Mouse (Mus musculus) CH12.LX (cell line): Measurements from ENCODE around the gene Osbpl6. TPM values are rescaled to one million over a fixed set of nuclear protein-coding genes. Genes with fewer than 3 reads are reported as not detected.
A peak's percentile ranks its signal among the peaks of the same experiment; 100 is the strongest.

Experiments
- DNase-seq: peaks from one replicate; pipeline ENCODE4 v3.0.0-alpha.2; 2013; ENCODE audit errors: extremely low read depth
- H3K27ac ChIP-seq: 2 replicates; pipeline ENCODE4 v1.5.1; 2012; ENCODE audit warnings: low read depth, mild to moderate bottlenecking, control low read depth, moderate library complexity; ENCODE audit not compliant: insufficient read depth
- H3K27me3 ChIP-seq: replicated peaks from 2 replicates; pipeline ENCODE3; 2012; ENCODE audit warnings: inconsistent platforms
- H3K36me3 ChIP-seq, 2 experiments: replicated peaks in 1 of 2; 2 replicates each; pipeline versions ENCODE3 to v1.6.1; 2012; ENCODE audit warnings: inconsistent platforms in 1 of 2, low read length in 1 of 2, mild to moderate bottlenecking in 1 of 2, mixed read lengths in 1 of 2, moderate library complexity in 1 of 2; ENCODE audit not compliant: control insufficient read depth in 1 of 2, insufficient read depth in 1 of 2
- H3K4me1 ChIP-seq, 2 experiments: 2 replicates each; pipeline ENCODE4 v1.6.1; 2012; ENCODE audit warnings: inconsistent platforms in 1 of 2, moderate library complexity in 1 of 2; ENCODE audit not compliant: insufficient read depth in 2 of 2, control insufficient read depth in 1 of 2
- H3K4me2 ChIP-seq: 2 replicates; pipeline ENCODE4 v1.6.1; 2012; ENCODE audit warnings: low read depth, mild to moderate bottlenecking, control low read depth; ENCODE audit not compliant: poor library complexity, insufficient read depth, severe bottlenecking
- H3K4me3 ChIP-seq, 3 experiments: fragments of 150-350 bp in 1 of 3; sonication (generic) in 1 of 3; replicated peaks in 1 of 3; 2 replicates each; pipeline versions ENCODE3 to v1.5.1; 2011 to 2012; ENCODE audit warnings: low read depth in 2 of 3, low read length in 2 of 3, mild to moderate bottlenecking in 2 of 3, moderate library complexity in 2 of 3, control low read depth in 1 of 3, improper control_type of control experiment in 1 of 3, inconsistent platforms in 1 of 3, mixed read lengths in 1 of 3; ENCODE audit not compliant: poor library complexity in 1 of 3
- H3K79me2 ChIP-seq: replicated peaks from 2 replicates; pipeline ENCODE4 v1.6.1; 2012; ENCODE audit warnings: mild to moderate bottlenecking, moderate library complexity; ENCODE audit not compliant: control insufficient read depth, poor library complexity, insufficient read depth, severe bottlenecking; ENCODE audit errors: extremely low read depth
- H3K9ac ChIP-seq: 2 replicates; pipeline ENCODE4 v1.6.1; 2012; ENCODE audit warnings: low read depth, mild to moderate bottlenecking, control low read depth, moderate library complexity; ENCODE audit not compliant: insufficient read depth
- H3K9me3 ChIP-seq: replicated peaks from 2 replicates; pipeline ENCODE3; 2012; ENCODE audit warnings: low read length, inconsistent platforms, mixed read lengths
- BHLHE40 ChIP-seq: IDR thresholded peaks from 2 replicates; pipeline ENCODE4 v1.6.1; 2011; ENCODE audit warnings: mild to moderate bottlenecking, low read depth, low read length, improper control_type of control experiment
- CTCF ChIP-seq, 2 experiments: IDR thresholded peaks in 1 of 2; conservative IDR thresholded peaks in 1 of 2; 2 replicates each; pipeline ENCODE4 v1.5.1; 2011 to 2012; ENCODE audit warnings: low read depth in 2 of 2, low read length in 2 of 2, improper control_type of control experiment in 1 of 2, inconsistent platforms in 1 of 2, mild to moderate bottlenecking in 1 of 2, moderate library complexity in 1 of 2
- JUND ChIP-seq: conservative IDR thresholded peaks from 2 replicates; pipeline ENCODE4 v1.6.1; 2011; ENCODE audit warnings: low read depth, low read length, improper control_type of control experiment
- MEF2A ChIP-seq: IDR thresholded peaks from 2 replicates; pipeline ENCODE4 v1.6.1; 2014; ENCODE audit warnings: low read depth, mild to moderate bottlenecking, inconsistent platforms, low read length, improper control_type of control experiment, borderline replicate concordance
- MYC ChIP-seq: IDR thresholded peaks from 2 replicates; pipeline ENCODE4 v1.6.1; 2011; ENCODE audit warnings: low read depth, mild to moderate bottlenecking, improper control_type of control experiment, low read length
- POLR2AphosphoS2 ChIP-seq: IDR thresholded peaks from 2 replicates; pipeline ENCODE4 v1.6.1; 2011; ENCODE audit warnings: low read depth, low read length, improper control_type of control experiment
- RAD21 ChIP-seq: IDR thresholded peaks from 2 replicates; pipeline ENCODE4 v1.6.1; 2011; ENCODE audit warnings: low read depth, mild to moderate bottlenecking, low read length, improper control_type of control experiment, moderate library complexity
- RCOR1 ChIP-seq: conservative IDR thresholded peaks from 2 replicates; pipeline ENCODE4 v1.6.1; 2012; ENCODE audit warnings: low read depth, mild to moderate bottlenecking, inconsistent platforms, low read length, improper control_type of control experiment
- SMC3 ChIP-seq: IDR thresholded peaks from 2 replicates; pipeline ENCODE4 v1.6.1; 2011; ENCODE audit warnings: low read depth, low read length, improper control_type of control experiment
- ZC3H11A ChIP-seq: IDR thresholded peaks from 2 replicates; pipeline ENCODE4 v1.6.1; 2012; ENCODE audit warnings: low read depth, mild to moderate bottlenecking, inconsistent platforms, low read length, improper control_type of control experiment
- ZKSCAN1 ChIP-seq: IDR thresholded peaks from 2 replicates; pipeline ENCODE4 v1.6.1; 2012; ENCODE audit warnings: low read depth, inconsistent platforms, low read length, improper control_type of control experiment, borderline replicate concordance
- ZNF384 ChIP-seq: IDR thresholded peaks from 2 replicates; pipeline ENCODE4 v1.6.1; 2012; ENCODE audit warnings: low read depth, low read length, improper control_type of control experiment, inconsistent platforms
- dilution Hi-C: fragments of 300-500 bp; cut with MboI; formaldehyde crosslinking; loops from 2 replicates; pipeline ENCODE4 v1.14.3; 2020; ENCODE audit warnings: low sequenced_read_pairs; ENCODE audit not compliant: extremely low pct_unique_long_range_greater_than_20kb, extremely low pct_ligation_motif_present
- in situ Hi-C: fragments of 300-500 bp; cut with MboI; formaldehyde crosslinking; loops from 3 replicates; pipeline ENCODE4 v1.14.3; 2019; ENCODE audit warnings: low sequenced_read_pairs, low pct_ligation_motif_present, low pct_unique_long_range_greater_than_20kb, mixed read lengths
- polyA plus RNA-seq: library from polyadenylated mRNA; unstranded; fragments of >175 nt; gene quantifications from 2 replicates; pipeline ENCODE4 v1.2.1, GENCODE M21; 2012; ENCODE audit warnings: low read depth; ENCODE audit not compliant: insufficient read length
- total RNA-seq, 2 experiments: library from RNA; depleted of rRNA; stranded (reverse); fragments of 300-350 nt in 1 of 2; fragments of >200 nt in 1 of 2; gene quantifications; 2 replicates each; pipeline ENCODE4 v1.2.3; 2012 to 2014

Osbpl6 gene
- total and polyA plus RNA-seq, 3 experiments = 0.19 to 0.60 (median 0.38) TPM

DNA sequence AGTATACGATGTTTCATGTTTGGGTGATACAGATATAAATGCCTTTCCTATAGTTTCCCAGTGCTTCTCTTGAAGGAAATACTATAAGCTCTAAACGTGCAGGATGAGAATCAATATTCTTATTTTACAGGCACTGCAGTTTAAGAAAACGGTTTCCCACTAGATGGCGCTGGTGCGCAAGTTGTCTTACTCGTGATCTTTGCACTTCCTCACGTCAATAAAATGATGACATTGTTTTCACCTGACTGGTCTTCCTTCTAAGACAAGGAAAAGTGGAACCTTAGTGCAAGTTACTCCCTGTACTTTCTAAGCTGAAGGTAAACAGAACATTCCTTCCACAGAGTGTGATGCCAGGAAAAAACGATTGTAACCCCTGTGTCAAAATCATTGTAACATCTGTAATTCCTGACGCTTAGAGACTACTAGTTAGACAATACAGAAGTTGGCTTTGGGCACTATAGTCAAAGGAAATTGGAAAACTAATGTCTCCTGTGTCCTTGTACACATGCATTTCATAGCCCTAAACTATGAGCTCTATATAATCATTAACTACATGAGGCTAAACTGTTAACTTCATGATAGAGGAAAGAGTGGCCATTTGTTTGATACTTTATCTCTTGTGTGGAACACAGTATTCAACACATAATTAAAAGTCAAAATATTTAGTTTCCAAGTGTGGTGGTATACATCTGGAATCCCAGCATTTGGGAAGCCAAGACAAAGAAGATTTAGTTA, 39.0 kb upstream of the Osbpl6 start:
- dilution Hi-C loops = no loop called here
- peaks cover 25% of the 10 kb centered on the region for H3K79me2 ChIP-seq
- H3K4me3 ChIP-seq = no peak overlapping the region
- H3K9ac ChIP-seq = no peak overlapping the region
- peak overlapping the region; percentile 45; the same call in 1 of the 2 replicates for H3K4me2 ChIP-seq
- H3K9me3 ChIP-seq = no peaks in the 10 kb centered on the region
- H3K4me1 ChIP-seq = peaks cover 2 to 27% of the 10 kb centered on the region in 2 experiments; a peak in 2 of 4 replicates
- TF ChIP-seq SMC3 = peak; percentile 72
- TF ChIP-seq POLR2AphosphoS2 = no peak
- TF ChIP-seq ZKSCAN1 = no peak
- 0 out of 2 replicates have a peak, but pooled peaks have one; percentile 12 for TF ChIP-seq JUND
- no peak for TF ChIP-seq MEF2A
- no peak for TF ChIP-seq ZNF384
- TF ChIP-seq RAD21 = peak; percentile 86
- peak; percentile 80 to 91 for TF ChIP-seq CTCF (conservative IDR thresholded peaks at IDR 0.05 in 1 of 2, IDR thresholded peaks at IDR 0.05 in 1 of 2; ENCODE audit: low read depth in 2 of 2, low read length in 2 of 2)
- TF ChIP-seq ZC3H11A = no peak
- no peak for TF ChIP-seq MYC
- peak; percentile 59; the same call in 1 of the 2 replicates for TF ChIP-seq BHLHE40
- H3K27ac ChIP-seq = no peak overlapping the region
- no peaks in the 10 kb centered on the region for H3K27me3 ChIP-seq
- peaks cover 2 to 9% of the 10 kb centered on the region in 2 experiments for H3K36me3 ChIP-seq
- in situ Hi-C loops = loop anchor here (5.0 kb wide), 1 partner anchor 230 kb away; no protein-coding TSS in a partner anchor
- peak; percentile 81 for DNase-seq

GRCm38 (mm10) chr2:76368861-76369660, 37.2 kb upstream of the Osbpl6 start:
- no peak for DNase-seq
- Histone ChIP-seq H3K36me3 (peaks cover 10 to 25% of the 10 kb centered on the region in 2 experiments), H3K4me3 (no peak overlapping the region), H3K9me3 (no peaks in the 10 kb centered on the region), H3K4me1 (peaks cover 2 to 40% of the 10 kb centered on the region in 2 experiments; a peak in 2 of 4 replicates), H3K27me3 (no peaks in the 10 kb centered on the region), H3K4me2 (peak overlapping the region; percentile 37), H3K79me2 (peaks cover 28% of the 10 kb centered on the region), H3K27ac (no peak overlapping the region), H3K9ac (no peak overlapping the region)
- TF ChIP-seq RCOR1 (no peak), ZNF384 (peak; percentile 73)
- dilution Hi-C loops = no loop called here
- in situ Hi-C loops = loop anchor here (5.0 kb wide), 1 partner anchor 228 kb away; no protein-coding TSS in a partner anchor
